Mouse (Mus musculus) left cerebral cortex, postnatal 25 days (tissue): ENCODE results near the gene D7Ertd443e. TPM values are rescaled to one million over a fixed set of nuclear protein-coding genes. Genes with fewer than 3 reads are reported as not detected.

Experiments used
- DNase-seq, 2 experiments: peaks; one replicate each; pipeline ENCODE4 v3.0.0; 2022; ENCODE audit warnings: low spot score in 2 of 2, mixed read lengths in 1 of 2
- intact Hi-C: fragments of 180-260 bp; cut with DNase I; formaldehyde crosslinking; loops from one replicate; pipeline ENCODE4 v1.15.1; 2025
- total RNA-seq, 2 experiments: library from RNA; stranded (reverse); gene quantifications; 2 replicates each; pipeline ENCODE4 v1.2.3; 2021

The D7Ertd443e gene
- total RNA-seq, 2 experiments from 2014 or later, result 2.0 to 2.8 TPM

DNA sequence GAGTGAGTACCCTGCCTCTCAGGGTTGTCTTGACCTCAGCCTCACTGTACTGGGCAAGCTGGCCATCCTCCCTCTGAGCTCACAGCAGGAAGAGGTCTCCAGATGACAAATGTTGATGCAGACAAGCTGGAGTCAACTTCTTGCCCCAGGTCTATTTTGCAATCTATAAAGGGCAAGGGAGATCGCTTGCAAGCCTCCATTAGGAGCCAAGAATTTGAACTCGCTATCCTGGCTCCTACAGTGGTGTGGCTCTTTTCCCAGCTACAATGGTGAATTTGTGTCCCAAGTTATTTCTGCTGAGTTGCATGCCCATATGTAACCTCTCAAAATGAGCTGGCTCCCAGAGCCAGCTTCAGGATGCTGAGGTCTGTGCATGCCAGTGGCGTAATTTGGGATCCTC lies 92.7 kb downstream of the D7Ertd443e start:
- intact Hi-C loops, result no loop called here
- no peak for DNase-seq

DNA sequence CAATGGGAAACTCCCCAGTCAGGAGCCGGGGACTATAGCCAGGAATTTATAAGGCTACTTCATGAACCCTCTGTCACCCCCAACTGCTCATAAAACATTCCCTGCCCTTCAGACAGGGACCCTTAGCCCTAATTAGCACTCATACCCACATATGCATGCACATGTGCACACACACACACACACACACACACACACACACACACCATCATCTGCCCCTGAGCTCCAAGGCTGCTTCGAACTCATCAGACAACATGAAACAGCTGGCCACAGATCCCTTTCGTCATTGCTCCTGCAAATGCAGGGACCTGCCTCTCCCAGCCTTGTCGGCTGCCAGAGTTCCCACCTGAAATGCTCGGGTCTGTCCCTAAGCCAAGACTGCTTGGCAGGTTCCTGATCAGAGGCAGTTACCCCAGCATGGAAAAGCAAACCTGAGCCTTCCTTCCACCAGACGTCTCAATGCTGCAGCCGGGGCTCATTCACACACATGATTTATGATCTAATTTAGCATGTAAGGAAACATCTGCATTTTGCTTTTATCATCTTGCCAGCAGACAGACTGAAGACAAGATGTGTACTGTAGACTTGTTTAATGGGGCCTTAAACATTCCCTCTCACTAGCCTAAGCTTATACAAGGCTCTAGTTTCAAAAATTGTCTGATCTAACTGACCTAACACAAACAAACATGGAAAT lies 95.7 kb downstream of the D7Ertd443e start:
- intact Hi-C loops, result no loop called here
- DNase-seq, result no peak

DNA sequence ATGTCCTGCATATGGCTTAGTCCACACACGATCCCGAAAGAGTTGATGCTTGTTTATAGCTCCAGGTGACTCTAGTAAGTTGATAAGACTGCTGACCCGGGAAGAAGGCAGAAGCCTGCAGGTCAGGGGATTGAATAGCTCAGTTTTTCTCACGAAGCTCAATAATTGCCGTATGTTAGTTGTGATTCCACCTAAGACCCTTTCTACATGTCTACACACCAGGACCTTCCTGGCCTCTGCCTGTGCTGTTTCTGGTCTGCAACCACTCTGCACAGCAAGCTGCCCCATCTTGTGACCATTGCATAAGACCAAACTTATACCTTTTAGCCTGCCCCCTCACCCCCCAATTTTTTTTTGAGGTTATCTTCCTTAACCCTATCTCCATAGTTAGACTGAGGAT lies 96.3 kb downstream of the D7Ertd443e start:
- no peak for DNase-seq

DNA sequence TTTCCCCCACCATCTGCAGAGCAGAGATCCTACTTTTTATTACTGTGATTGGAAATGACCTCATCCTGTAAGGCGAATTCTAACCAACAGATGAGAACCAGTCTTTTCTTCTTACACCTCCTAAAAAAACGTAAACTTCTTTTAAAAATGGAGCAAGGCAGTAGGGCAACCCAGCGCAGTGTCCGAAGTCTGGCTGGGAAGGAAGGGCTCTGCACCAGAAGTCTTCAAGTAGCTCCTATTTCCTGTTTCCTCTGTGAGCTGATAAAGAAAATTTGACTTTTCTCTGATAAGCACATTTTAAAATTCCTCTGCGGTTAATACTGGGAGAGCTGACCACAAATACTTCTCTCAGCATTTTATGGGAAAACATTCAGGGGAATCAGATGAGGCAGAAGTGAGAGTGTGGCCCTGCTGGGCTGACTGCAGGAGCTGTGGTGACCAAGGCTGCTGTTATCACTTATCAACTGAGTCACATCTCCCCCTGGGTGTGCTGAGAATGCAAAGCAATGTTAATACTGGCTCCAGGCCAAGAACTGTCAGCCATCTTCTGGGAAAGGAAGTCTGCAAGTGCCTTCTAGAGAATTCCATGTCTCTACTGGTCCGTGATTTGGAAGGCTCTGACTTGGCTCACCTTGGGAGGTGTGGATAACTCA lies 97.8 kb downstream of the D7Ertd443e start:
- intact Hi-C loops, result no loop called here
- DNase-seq, result no peak

More for the DNA sequence above, 96.3 kb downstream of the D7Ertd443e start:
- intact Hi-C loops, result no loop called here

DNA sequence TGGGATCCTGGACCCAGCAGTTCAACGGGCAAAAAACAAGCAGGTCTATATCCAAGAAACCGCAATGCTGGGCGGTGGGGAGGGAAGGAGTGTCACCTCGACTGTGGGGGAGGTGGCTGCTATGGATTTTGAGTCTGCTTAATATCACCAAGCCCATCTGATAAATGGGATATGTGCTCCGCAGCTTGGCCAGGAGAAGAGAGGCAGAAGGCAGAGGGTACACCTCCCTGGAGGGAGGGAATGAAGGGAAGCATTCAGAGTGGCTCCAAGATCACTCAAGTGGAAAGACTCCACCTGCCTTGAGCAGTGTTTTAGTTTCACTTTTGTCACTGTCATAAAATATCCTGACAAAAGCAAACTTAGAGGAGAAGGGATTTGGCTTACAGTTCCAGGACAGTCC lies 112.5 kb downstream of the D7Ertd443e start:
- intact Hi-C loops, result no loop called here
- DNase-seq, result no peak

DNA sequence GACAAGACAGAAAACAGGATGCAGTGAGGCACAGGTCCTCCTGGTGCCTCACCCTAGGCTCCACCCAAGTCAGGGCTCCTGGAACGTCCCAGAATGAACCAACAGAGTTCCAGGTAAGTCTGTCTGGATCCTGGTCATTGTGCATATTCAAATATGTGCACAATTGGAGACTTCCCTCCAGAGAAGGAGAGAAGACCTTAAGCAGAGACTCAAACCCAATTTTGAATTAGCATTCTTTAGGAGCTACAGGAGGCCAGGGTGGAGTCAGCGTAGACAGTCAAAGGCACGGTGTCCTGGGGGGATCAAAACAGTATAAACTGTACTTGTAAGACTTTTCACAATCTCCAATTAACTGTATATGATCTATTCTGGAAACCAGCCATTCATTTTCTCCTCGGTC lies 113.0 kb downstream of the D7Ertd443e start:
- intact Hi-C loops, result no loop called here
- DNase-seq, result no peak

DNA sequence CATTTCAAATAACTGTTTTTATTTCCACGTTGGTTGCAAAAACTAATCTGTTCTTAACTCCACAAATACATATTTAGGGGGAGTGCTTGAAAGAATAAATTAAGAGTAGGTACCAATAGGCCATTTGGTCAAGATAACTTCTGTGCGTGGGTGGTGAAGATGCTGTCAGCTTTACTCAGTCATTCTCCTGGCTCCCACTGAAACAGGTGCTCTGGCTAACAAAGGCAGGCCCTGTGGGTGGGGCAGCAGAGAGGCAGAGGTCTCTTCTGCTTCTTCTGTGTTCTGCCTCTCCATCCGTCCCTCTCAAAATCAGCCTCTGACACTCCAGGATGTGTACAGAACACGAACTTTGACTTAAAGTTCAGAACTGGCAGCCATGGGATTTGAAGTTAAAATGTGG lies 119.7 kb downstream of the D7Ertd443e start:
- DNase-seq, result no peak
- intact Hi-C loops, result loop anchor here (10.0 kb wide), 1 partner anchor 299 kb away; no protein-coding TSS in a partner anchor

DNA sequence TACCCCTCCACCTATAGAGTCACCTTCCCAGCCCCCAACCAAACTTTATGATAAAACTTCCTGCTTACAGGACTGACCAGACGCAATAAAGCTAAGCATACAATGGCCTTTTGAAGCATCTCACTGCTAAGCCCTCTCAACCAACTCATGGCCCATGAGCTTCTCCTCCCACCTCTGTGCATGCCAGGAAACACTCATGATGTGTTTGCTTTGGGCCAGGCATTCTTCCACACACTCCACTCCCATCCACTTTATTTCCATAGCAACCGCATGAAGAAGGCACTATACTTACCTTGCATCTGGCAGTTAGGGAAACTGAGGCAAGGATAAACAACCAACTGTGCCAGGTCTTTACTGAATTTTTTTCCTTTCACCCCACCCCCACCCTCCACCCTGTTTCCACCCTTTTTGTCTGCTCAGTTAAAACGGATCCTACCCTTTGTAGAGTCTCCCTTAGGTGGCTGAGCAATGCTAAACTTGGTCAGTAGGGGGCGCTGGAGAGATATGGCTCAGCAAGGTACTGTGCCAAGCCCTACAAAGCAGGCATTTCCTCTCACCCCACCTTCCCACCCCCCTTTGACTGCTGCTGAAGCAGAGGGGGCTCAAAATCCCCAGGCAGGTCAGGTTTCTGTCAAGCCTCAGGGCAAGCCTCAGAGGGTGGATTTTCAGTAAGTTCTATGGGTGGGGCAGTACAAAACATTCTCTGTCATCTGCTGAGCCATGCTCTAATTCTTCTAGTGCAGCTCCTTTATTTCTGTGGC lies 122.1 kb downstream of the D7Ertd443e start:
- peak; percentile 32 to 58 for DNase-seq
- intact Hi-C loops, result loop anchor here (2.0 to 10.0 kb wide), 2 partner anchors 85 to 301 kb away; no protein-coding TSS in a partner anchor

DNA sequence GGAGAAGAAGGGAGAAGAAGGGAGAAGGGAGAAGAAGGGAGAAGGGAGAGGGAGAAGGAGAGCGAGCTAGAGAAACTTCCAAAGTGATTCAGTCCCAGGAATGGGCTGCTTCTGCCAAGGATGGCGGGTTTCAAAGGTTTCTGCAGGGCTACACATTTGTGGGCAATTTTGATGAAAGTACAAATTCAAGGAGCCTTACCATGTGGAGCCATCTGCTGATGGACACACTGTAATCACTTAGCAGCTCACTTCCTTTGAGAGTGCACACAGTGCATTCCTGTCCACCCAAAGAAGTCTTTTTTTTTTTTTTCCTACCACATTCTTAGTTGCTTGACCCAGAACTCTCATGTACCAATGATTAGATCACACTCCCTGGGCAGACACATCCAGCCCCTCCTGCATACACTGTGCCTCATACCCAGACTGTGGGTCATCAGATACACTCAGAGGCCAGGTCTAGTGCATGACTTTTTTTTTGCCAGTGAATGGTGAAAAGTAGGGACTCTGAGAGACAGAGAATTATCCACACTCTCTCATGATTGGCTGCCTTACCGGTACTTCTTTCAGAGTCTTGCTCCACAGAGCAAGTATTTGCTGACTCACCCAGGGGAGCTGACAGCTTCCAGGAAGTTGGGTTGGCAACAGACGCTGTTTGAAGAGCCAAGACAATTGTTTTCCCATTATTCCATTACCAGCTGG lies 124.3 kb downstream of the D7Ertd443e start:
- intact Hi-C loops, result loop anchor here (10.0 kb wide), 1 partner anchor 304 kb away; no protein-coding TSS in a partner anchor
- DNase-seq, result peak; percentile 1 to 27

DNA sequence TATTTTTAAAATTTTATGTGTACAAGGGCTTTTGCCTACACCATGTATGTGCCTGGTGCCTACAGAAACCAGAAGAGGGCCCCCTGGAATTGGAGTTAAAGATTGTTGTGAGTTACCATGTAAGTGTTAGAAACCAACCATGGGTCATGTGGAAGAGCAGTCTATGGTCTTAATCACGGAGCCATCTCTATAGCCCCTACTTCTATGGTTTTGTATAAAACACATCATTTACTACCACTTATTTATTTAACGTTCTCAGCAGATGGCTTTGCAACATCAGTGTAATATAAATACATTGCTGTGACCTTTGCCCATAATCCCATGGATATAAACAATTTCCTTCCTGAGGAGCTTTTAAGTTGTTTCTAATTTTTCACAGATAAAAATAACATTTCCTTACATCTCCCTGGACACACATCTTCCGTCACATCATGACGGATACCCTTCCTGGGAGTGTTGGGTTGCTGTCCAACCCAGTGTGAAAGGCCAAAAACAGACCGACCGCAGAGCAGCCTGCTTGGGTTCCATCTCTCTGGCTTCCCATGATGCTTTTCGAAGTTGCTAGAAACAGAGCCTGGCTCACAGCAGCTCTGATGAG lies 135.1 kb downstream of the D7Ertd443e start:
- intact Hi-C loops, result no loop called here
- DNase-seq, result no peak

DNA sequence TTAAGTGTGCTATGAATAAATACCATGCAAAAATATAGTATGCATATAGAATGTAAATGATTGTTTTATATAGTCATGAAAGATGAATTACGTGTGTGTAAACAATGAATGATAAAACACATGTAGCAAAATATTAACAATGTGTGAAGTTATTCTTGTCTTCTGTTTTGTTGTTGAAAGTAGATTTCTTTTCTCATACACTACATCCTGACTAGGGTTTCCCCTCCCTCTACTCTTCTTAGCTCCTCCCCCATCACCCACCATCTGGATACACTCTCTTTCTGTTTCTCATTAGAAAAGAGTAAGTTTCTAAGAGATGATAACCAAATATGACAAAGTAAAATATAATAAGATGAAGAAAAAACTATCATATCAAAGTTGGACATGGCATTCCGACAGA lies 137.4 kb downstream of the D7Ertd443e start:
- intact Hi-C loops, result no loop called here

DNA sequence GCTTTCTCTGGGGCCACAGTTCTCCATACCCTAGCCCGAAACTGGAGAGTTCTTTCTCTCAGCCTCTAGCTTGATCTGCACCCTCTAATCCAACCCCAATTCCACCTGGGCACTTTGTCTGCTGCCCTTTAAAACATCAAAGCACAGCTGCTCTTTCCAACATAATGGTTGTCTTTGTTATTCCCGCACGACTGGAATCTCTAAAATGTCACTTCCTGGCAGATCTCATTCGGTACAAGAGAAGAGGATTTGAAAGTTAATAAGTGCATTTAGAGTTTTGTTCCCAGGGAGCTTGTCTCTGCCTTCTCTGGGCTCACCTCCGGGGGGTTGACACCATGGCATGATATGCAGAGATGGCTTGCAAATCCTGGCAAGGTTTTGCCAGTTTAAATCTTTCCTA lies 138.8 kb downstream of the D7Ertd443e start:
- DNase-seq, result no peak
- intact Hi-C loops, result no loop called here

More for the DNA sequence above, 137.4 kb downstream of the D7Ertd443e start:
- no peak for DNase-seq

DNA sequence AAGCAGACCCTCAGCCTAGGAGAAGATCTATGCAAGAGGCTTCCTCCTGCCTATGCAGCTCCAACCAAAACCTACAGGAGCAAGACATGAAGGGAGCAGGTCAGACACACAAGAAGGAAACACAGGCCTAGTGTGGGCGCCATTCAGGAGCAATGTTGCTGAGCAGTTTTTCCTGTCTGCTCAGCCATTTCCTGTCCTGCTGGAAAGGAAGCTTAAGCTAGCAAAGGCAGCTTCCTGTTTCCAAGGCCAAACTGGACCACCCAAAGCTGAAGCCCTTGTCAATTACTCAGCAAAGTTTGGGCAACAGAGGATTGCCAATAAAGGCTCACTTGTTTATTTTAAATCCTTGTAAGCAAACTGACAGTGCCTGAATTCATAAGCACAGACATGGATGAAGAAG lies 142.7 kb downstream of the D7Ertd443e start:
- intact Hi-C loops, result no loop called here

DNA sequence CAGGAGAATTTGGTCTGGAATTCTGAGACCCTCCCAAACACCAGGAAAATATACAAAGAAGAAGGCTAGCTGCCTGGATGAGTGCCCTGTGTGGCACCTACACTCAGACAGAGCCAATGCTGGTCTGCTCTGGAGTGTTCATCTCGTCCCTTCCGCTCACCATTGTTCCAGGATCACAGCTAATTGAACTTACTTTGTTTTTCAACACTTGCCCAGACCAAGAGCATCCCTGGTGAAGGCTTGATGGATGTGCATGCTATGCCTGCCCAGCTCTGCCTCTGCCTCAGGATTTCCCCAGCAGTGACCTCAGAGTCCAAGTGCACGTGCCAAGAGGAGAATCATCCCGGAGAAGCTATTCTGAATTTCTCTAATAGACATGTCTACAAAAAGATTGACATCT lies 144.2 kb downstream of the D7Ertd443e start:
- DNase-seq, result no peak
- intact Hi-C loops, result no loop called here

More for the DNA sequence above, 142.7 kb downstream of the D7Ertd443e start:
- DNase-seq, result no peak

DNA sequence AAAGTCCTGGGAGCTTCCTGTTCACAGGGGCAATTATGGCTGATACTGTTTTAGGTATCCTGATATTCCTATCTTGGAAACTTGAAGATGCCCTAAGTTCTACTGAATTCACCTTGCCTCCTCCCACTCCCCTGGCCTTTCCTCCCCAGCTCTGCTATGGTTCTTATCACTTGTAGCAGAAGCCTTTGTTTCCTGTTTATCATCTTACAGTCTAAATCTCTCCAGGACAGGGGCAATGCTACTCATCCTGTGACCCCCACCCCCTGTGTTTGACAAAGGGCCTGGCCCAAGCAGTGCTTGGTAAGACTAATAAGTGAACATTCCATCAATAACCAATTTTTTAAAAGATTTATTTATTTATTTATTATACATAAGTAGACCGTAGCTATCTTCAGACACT lies 144.9 kb downstream of the D7Ertd443e start:
- intact Hi-C loops, result no loop called here
- DNase-seq, result no peak

DNA sequence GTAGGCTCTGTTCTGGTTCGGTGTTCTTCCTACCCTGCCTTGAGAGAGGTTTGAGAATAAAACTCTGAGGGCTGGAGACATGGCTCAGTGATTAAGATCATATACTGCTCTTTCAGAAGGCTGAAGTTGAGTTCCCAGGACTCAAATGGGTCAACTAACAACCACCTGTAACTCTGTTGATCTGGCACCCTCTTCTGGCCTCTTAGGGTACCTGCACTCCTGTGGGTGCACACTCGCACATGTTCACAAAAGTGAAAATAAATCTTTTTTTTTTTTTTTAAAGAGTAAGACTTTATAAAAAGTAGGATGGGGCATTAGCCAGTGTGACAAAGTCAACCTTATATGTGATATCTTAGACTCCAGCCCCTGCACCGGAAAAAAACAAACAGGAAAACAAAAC lies 146.6 kb downstream of the D7Ertd443e start:
- intact Hi-C loops, result no loop called here
- DNase-seq, result no peak

DNA sequence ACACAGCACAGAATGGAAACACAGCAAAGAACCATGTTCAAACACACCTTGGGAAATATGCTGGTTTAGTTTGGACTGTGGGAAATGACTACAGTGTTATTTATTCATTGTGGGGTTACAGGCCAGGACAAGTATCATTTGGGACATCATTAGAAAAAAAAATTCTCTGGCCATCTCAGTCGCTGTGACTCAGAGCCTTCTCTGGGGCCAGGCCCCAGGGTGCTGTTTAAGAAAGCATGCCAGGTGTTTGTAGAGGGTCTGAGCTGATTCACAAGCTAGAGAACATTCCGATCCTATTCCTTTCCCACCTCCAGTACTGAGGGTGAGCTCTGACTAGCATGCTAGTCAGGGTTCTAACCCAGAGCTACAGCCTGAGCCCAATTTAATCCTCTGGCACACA lies 148.1 kb downstream of the D7Ertd443e start:
- intact Hi-C loops, result no loop called here
- no peak for DNase-seq

DNA sequence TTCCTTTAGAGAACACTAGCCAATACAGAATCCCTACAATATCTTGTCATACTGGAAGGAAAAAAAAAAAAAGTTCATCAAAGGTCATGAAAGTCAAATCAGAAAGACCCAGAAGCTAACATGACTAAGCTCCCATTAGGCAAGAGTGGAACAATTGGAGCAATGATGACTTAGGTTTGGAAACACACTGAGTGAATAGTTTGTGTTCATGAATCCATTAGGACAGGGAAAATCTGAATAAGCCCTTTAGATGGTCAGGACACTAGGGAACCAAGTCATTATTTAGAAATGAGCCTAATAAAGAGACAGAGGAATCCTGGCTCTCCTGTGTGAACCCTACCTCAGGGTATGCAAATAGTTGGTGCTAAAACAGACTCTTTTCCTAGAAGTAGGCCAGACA lies 148.7 kb downstream of the D7Ertd443e start:
- DNase-seq, result no peak
- intact Hi-C loops, result no loop called here

DNA sequence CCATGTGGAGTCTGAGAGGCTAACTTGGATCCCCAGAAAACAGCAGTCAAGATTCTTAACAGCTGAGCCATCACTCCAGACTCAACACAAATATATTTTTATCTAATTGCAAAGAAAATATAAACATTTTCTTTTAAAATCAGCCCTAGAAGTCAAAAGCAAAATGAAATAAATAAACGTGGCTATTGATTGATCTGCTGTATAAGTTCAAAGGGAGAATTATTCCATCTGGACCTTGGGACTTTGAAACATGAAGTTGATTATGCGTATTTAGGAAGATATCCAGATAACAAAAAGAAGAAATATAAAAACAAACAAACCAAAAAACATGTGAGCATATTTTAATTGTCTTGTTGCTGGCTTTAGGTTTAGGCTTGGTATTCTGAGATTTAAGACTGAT lies 149.9 kb downstream of the D7Ertd443e start:
- intact Hi-C loops, result no loop called here
- no peak for DNase-seq
